Mouse (Mus musculus) myocyte (in vitro differentiated cells): ENCODE results near the gene Tbc1d15.

Source experiments
- POLR2A ChIP-seq: IDR thresholded peaks from one replicate; pipeline ENCODE4 v1.6.1; 2011; ENCODE audit warnings: low read depth, mild to moderate bottlenecking, control low read depth, moderate library complexity; ENCODE audit not compliant: insufficient read length
- TCF12 ChIP-seq: IDR thresholded peaks from one replicate; pipeline ENCODE4 v1.6.1; 2011; ENCODE audit warnings: mild to moderate bottlenecking, control low read depth; ENCODE audit not compliant: poor library complexity, insufficient read depth, severe bottlenecking
- USF1 ChIP-seq: IDR thresholded peaks from one replicate; pipeline ENCODE4 v1.6.1; 2011; ENCODE audit warnings: low read depth, mild to moderate bottlenecking, control low read depth, moderate library complexity

GRCm38 (mm10) chr10:115281381-115281780 is 30.1 kb upstream of the Tbc1d15 start:
- TF ChIP-seq POLR2A (no peak), TCF12 (no peak), USF1 (no peak)
